Mouse (Mus musculus) right cerebral cortex, postnatal 10 days (tissue): ENCODE measurements at regions not wholly inside any gene's neighbourhood (a gene's known extent, or its start where the extent isn't known, plus 50 kb on each side); places are given as distances from the start of the nearest gene placed in this dataset.
"Not testable (repeated sequence)": the region's sequence is repeated elsewhere in the genome, so short reads cannot be mapped to it uniquely, and the experiment has no call there.

ENCODE experiments used
- DNase-seq, 2 experiments: peaks; one replicate each; pipeline ENCODE4 v3.0.0; 2021; ENCODE audit warnings: low spot score in 2 of 2

DNA sequence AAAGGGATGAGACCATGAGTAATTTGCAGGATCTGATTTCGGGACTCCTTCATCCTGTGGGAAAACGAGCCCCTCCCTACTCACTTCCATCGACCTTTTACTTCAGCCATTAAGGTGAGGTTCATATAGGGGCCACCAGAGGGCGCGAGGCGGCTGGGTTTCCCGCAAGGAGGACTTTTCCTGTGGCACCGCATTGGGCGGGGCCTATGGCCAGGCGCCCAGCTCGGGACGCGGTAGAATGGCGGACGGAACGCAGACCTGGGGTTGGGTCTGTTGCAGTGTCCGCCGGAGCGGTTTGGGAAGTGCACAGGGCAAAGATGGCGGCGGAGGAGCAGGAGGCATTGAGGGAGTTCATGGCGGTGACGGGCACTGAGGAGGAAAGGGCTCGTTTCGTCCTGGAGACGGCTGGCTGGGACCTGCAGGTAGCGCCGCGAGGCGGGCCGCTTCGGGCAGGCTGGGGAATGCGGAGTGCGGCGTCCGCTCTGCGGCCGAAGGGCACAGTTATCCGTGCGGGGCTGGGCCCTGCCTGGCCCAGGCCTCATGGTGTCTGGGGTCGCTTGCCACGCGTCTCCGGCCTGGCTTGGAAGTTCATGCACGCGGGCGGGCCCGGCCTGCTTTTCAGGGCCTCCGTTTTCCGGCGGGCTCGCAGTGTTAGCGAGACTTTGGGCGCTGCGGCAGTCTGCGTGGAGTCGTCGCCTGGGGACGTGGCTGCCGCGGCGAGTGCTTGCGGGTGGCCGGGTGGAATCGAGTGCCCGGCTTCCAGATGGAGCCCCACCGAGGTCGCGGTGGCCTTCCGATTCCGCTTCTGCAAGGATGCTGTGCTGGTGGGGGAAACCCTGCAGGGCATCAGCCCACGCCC is 219.1 kb downstream of the Gm31371 start:
- peak; percentile 100 for DNase-seq

DNA sequence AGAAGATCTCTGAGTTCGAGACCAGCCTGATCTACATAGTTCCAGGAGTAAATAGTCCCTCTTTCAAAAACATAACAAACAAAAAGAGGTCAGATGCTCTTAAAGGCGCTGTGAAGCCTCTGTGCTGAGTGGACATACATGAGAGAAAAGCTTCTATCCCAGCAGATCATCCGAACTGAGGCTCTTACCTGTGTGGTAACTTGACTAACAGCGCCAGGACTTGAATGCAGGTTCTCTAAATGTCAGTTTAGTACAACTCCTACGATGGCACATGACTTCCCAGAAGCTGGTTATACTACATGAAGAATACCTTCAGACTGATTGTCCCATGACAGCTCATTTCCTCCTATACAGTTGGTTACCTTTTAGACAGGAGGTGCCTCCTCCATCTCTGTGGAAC is 220.4 kb downstream of the Gm31371 start:
- DNase-seq, result peak in 1 of 2 experiments; percentile 28

DNA sequence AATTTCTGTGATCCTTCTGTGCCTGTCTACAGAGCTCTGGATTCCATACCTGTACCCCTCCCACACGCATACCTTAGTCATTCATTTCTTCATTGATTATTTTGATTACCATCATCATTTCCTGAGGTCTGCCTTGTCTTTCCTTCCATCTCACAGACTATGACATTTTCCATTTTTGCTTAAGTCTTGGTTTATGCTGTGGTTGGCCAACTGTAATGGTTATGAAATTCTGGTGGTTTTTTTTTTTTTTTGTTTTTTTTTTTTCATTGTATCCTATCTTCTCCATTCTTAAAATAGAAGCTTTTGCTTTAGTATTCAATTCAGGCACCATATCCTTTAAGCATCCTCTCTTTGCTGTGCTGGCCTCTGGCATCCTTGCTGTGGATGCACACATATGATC is 227.4 kb downstream of the Gm15319 start:
- not testable (repeated sequence) for DNase-seq

DNA sequence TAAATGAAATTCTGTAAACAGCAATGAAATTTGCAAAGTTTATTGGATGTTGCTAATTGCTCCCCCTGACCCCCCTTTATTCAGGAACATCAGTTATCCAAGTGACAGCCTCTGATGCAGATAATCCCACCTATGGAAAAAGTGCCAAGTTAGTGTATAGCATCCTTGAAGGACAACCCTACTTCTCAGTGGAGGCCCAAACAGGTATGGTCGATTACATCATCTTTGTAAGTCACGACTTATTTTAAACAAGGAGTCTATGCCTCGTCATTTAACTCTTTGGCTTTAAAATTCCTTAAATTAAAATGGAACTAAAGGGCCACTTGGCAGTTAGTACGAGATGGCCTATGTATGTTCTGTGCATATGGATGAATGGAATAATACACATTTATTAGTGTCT is 217.6 kb downstream of the Gm15319 start:
- not testable (repeated sequence) for DNase-seq

DNA sequence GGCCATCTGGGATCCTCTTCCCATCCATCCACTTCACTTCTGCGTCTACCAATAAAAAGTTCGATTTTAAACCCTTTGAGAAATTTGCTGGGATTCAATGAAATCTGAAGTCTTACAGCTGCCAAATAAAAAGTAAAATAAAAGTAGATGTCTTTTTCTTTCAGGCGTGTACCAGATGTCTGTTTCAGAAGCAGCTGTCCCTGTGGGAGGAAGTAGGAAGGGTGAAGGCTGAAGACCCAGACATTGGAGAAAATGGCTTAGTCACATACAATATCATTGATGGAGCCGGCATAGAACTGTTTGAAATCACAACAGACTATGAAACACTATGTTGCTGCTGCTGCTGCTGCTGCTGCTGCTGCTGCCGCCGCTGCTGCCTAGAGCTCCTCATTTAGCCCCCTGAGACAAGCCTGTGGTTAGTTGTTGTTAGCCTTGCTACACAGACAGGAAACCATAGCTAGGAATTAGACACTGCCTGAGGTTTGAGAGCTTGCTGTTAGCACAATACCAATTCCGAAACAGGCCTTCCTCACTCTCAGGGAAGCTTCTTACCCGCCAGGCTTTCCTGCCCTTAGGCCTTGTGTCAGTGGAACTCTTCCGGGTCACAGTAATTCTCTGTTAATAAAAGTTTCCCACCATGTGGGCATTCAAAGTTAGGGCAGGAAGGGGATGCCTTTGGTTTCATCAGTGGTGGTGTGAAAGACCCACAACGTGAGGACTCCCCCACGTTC is 211.5 kb downstream of the Gm15319 start:
- DNase-seq, result peak in 1 of 2 experiments; percentile 22

DNA sequence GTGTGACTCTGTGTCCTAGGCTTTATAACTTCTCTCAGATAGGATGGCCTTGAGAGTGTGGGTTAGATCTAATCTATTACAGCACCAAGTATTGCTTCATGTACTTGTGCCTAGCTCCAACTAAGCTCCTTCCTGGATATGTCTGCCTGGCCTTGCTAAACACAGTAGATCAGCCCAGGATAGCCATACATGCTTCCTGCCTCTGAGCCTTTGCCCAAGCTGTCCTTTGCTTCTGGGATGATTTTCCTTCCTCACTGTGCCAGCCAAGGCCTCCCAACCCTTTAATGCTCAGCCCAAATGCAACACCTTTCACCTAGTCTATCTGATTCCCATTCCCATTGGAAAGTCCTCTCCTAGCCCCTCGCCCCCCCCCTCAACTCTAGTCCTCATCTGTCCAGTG is 208.9 kb downstream of the Gm15319 start:
- DNase-seq, result peak in 1 of 2 experiments; percentile 25
